ENCODE assay signal across 9 mouse cellular contexts in genomic region chr7:73585114-73586032, GRCm38 (mm10). TPM values are rescaled to one million over a fixed set of nuclear protein-coding genes. Genes with fewer than 3 reads are reported as not detected.
A peak's percentile ranks its signal among the peaks of the same experiment; 100 is the strongest.
DNase-seq lines count a peak whose midpoint lies in the region; ATAC-seq lines count a peak whose summit lies in the region.
"Had no signal": no experiment of that assay in that cellular context is flagged by ENCODE, and none has a peak within 500 bp of the region (broad histone marks: within the 10 kb centered on the region; RNA-seq: fewer than 3 reads in every experiment).

No protein-coding gene starts in this region.

- H3K4me2 ChIP-seq in lung, embryonic 16.5 days (ENCODE audit: low read depth, low read length) = peak overlapping the region; percentile 37; the same call in 1 of the 2 replicates
- H3K4me2 ChIP-seq in neural tube, embryonic 14.5 days (ENCODE audit: low read depth, low read length) = no peak overlapping the region

- no peak overlapping the region for H3K4me3 ChIP-seq in lung, embryonic 16.5 days (ENCODE audit: low read length)
- H3K4me3 ChIP-seq in neural tube, embryonic 14.5 days (ENCODE audit: low read depth, low read length) = no peak overlapping the region
- H3K4me3 ChIP-seq: myocyte had no signal

- H3K27ac ChIP-seq in lung, embryonic 16.5 days (ENCODE audit: low read length) = peak overlapping the region; percentile 99
- peak overlapping the region; percentile 34; the same call in 1 of the 2 replicates for H3K27ac ChIP-seq in neural tube, embryonic 14.5 days (ENCODE audit: low read depth, low read length)

- 0 out of 2 replicates have a peak overlapping the region, but pooled peaks have one; percentile 36 for H3K9ac ChIP-seq in lung, embryonic 16.5 days (ENCODE audit: low read length)
- no peak overlapping the region for H3K9ac ChIP-seq in neural tube, embryonic 14.5 days (replicated peaks; ENCODE audit: low read depth, low read length)

- peak; percentile 44 for DNase-seq in CD4-positive, CD25-positive, alpha-beta regulatory T cell, adult 2 months (ENCODE audit: low read depth, low spot score)
- DNase-seq in lung, adult 18-20 months = no peak
- DNase-seq in induced T-regulatory cell, adult 2 months (ENCODE audit: low read depth) = peak; percentile 62
- no peak for DNase-seq in cerebellum, adult 11-12 months
- no peak for DNase-seq in Muller cell, postnatal 12 days (ENCODE audit: inconsistent ontology term)

- ATAC-seq in CD4-positive, CD25-positive, alpha-beta regulatory T cell, adult 4 months = no peak
- ATAC-seq in lung, embryonic 16.5 days (ENCODE audit: low read depth) = peak; percentile 35
- ATAC-seq in neural tube, embryonic 14.5 days (ENCODE audit: low read depth) = no peak

- H3K9me3 ChIP-seq in lung, embryonic 16.5 days (ENCODE audit: control insufficient read depth, low read length) = no peaks in the 10 kb centered on the region
- no peaks in the 10 kb centered on the region for H3K9me3 ChIP-seq in neural tube, embryonic 14.5 days (ENCODE audit: control insufficient read depth, low read length)

- peaks cover 41% of the 10 kb centered on the region for H3K4me1 ChIP-seq in lung, embryonic 16.5 days (replicated peaks; ENCODE audit: control insufficient read depth, insufficient read depth, low read length)
- H3K4me1 ChIP-seq in neural tube, embryonic 14.5 days (ENCODE audit: control insufficient read depth, insufficient read depth, low read length) = no peaks in the 10 kb centered on the region

- H3K27me3 ChIP-seq in lung, embryonic 16.5 days (ENCODE audit: control insufficient read depth, insufficient read depth, low read depth, low read length) = no peaks in the 10 kb centered on the region
- H3K27me3 ChIP-seq in neural tube, embryonic 14.5 days (ENCODE audit: control insufficient read depth, insufficient read depth, low read length) = no peaks in the 10 kb centered on the region

- H3K36me3 ChIP-seq in lung, embryonic 16.5 days (ENCODE audit: control insufficient read depth, insufficient read depth, low read length) = no peaks in the 10 kb centered on the region
- no peaks in the 10 kb centered on the region for H3K36me3 ChIP-seq in neural tube, embryonic 14.5 days (ENCODE audit: control insufficient read depth, insufficient read depth, low read length)

- 63% methylated on average over 21 of the region's 22 CpGs for WGBS in lung, embryonic 16.5 days
- WGBS in neural tube, embryonic 14.5 days = 86% methylated on average over 22 of the region's 22 CpGs

RNA-seq across cellular contexts. Expression of gene Chd2, which starts 43.7 kb away (rescaled TPM):
- polyA plus RNA-seq in CD4-positive, CD25-positive, alpha-beta regulatory T cell, adult 4 months (2017; shearing (Covaris generic)) = 100 to 1,000 TPM; 223 to 256 TPM
- polyA plus RNA-seq in lung, embryonic 16.5 days (2015; fragmentation: Nextera tagmentation; extraction: Ambion mirVana) = 53.7 and 58.9 TPM in 2 replicates
- 41.8 and 45.5 TPM in 2 replicates for polyA plus RNA-seq in neural tube, embryonic 14.5 days (2014; fragmentation: Nextera tagmentation; extraction: Ambion mirVana)

Comparison
In these comparisons a context has a peak if more than half of its experiments do, and no peak if none do; other contexts are left out.
1. DNase-seq: peak in CD4-positive, CD25-positive, alpha-beta regulatory T cell, adult 2 months (single experiment) and induced T-regulatory cell, adult 2 months (single experiment); none in lung, adult 18-20 months (0 of 2), cerebellum, adult 11-12 months (single experiment) and Muller cell, postnatal 12 days (single experiment).